ENCODE assay signal across 9 mouse cellular contexts in genomic region chr3:32398623-32399022, GRCm38 (mm10). TPM values are rescaled to one million over a fixed set of nuclear protein-coding genes. Genes with fewer than 3 reads are reported as not detected.
DNase-seq lines count a peak whose midpoint lies in the region; ATAC-seq and TF ChIP-seq lines count a peak whose summit lies in the region.
"Had no signal": no experiment of that assay in that cellular context is flagged by ENCODE, and none has a peak within 500 bp of the region (broad histone marks: within the 10 kb centered on the region; RNA-seq: fewer than 3 reads in every experiment).

No protein-coding gene starts in this region.

- no peak for TF ChIP-seq POLR2A in embryonic fibroblast, embryonic 13.5 days (IDR thresholded peaks at IDR 0.05; ENCODE audit: low read depth, low read length)

- H3K4me2 ChIP-seq in intestine, postnatal 0 days (replicated peaks; ENCODE audit: low read depth), result peak overlapping the region; percentile 77
- H3K4me2 ChIP-seq in neural tube, embryonic 12.5 days (replicated peaks), result peak overlapping the region; percentile 68

- H3K4me1 ChIP-seq in embryonic fibroblast, embryonic 13.5 days (ENCODE audit: control insufficient read depth, insufficient read depth, low read length), result peaks cover 12% of the 10 kb centered on the region
- H3K4me1 ChIP-seq in intestine, postnatal 0 days (replicated peaks; ENCODE audit: control insufficient read depth, insufficient read depth, low read length), result peaks cover 11% of the 10 kb centered on the region
- H3K4me1 ChIP-seq in neural tube, embryonic 12.5 days, result peaks cover 18% of the 10 kb centered on the region

- intact Hi-C loops in left cerebral cortex, adult 2 months (cut with DNase I), result no loop called here

- WGBS in intestine, postnatal 0 days, result 22% methylated on average over 4 of the region's 4 CpGs
- 44% methylated on average over 4 of the region's 4 CpGs for WGBS in neural tube, embryonic 12.5 days

- H3K27ac ChIP-seq in left cerebral cortex, adult 2 months, result no peak overlapping the region
- H3K27ac ChIP-seq in embryonic fibroblast, embryonic 13.5 days (ENCODE audit: insufficient read depth, low read length), result no peak overlapping the region
- no peak overlapping the region for H3K27ac ChIP-seq in intestine, postnatal 0 days (ENCODE audit: low read depth, low read length)
- no peak overlapping the region for H3K27ac ChIP-seq in neural tube, embryonic 12.5 days

- H3K9me3 ChIP-seq in intestine, postnatal 0 days (ENCODE audit: control insufficient read depth), result no peaks in the 10 kb centered on the region
- no peaks in the 10 kb centered on the region for H3K9me3 ChIP-seq in neural tube, embryonic 12.5 days

- ATAC-seq in intestine, postnatal 0 days, result no peak
- no peak for ATAC-seq in neural tube, embryonic 12.5 days (ENCODE audit: low FRiP score, low read depth)

- no peaks in the 10 kb centered on the region for H3K27me3 ChIP-seq in intestine, postnatal 0 days (replicated peaks; ENCODE audit: control insufficient read depth, insufficient read depth, low read length)
- H3K27me3 ChIP-seq in neural tube, embryonic 12.5 days (replicated peaks), result no peaks in the 10 kb centered on the region

- H3K36me3 ChIP-seq in intestine, postnatal 0 days (ENCODE audit: control insufficient read depth, insufficient read depth), result no peaks in the 10 kb centered on the region
- no peaks in the 10 kb centered on the region for H3K36me3 ChIP-seq in neural tube, embryonic 12.5 days

- TF ChIP-seq CTCF in left cerebral cortex, adult 2 months (IDR thresholded peaks at IDR 0.05), result no peak
- TF ChIP-seq CTCF in embryonic fibroblast, embryonic 13.5 days (IDR thresholded peaks at IDR 0.05; ENCODE audit: borderline replicate concordance, insufficient read depth, low read length), result no peak
- no peak for TF ChIP-seq CTCF in intestine, postnatal 0 days (IDR thresholded peaks at IDR 0.05; ENCODE audit: low read depth)

- no peak for DNase-seq in left cerebral cortex, adult 2 months (ENCODE audit: extremely low spot score in 1 of 2, low spot score in 2 of 2)
- no peak for DNase-seq in left cerebral cortex, adult 8-10 months (ENCODE audit: low spot score in 2 of 2)
- no peak for DNase-seq in frontal cortex, postnatal 14 days (ENCODE audit: low spot score in 2 of 2)
- DNase-seq in right cerebral cortex, postnatal 10 days (ENCODE audit: low spot score in 2 of 2), result no peak
- DNase-seq in adipocyte (ENCODE audit: low spot score), result no peak
- DNase-seq: thymus, postnatal 4 days had no signal

- H3K9ac ChIP-seq in intestine, postnatal 0 days (ENCODE audit: low read depth, low read length), result no peak overlapping the region
- no peak overlapping the region for H3K9ac ChIP-seq in neural tube, embryonic 12.5 days

- peak overlapping the region; percentile 94 for H3K4me3 ChIP-seq in left cerebral cortex, adult 2 months
- H3K4me3 ChIP-seq in embryonic fibroblast, embryonic 13.5 days (ENCODE audit: insufficient read depth, low read length), result peak overlapping the region; percentile 15; the same call in 1 of the 2 replicates
- peak overlapping the region; percentile 84; the same call in 1 of the 2 replicates for H3K4me3 ChIP-seq in intestine, postnatal 0 days (ENCODE audit: low read depth, low read length)
- no peak overlapping the region for H3K4me3 ChIP-seq in neural tube, embryonic 12.5 days

RNA-seq across cellular contexts. Expression of gene Pik3ca, which starts 1.2 kb away (rescaled TPM):
- total RNA-seq in left cerebral cortex, adult 2 months (2021), result 10 to 100 TPM; 60.8 to 66.7 TPM
- 10 to 100 TPM; 59.1 to 68.3 (median 61.0) TPM for total RNA-seq in left cerebral cortex, adult 8-10 months (2022)
- polyA plus RNA-seq in embryonic fibroblast, embryonic 13.5 days (2011; ENCODE audit: insufficient read length, low read depth, missing spikeins), result 38.5 and 45.1 TPM in 2 replicates
- 5.9 and 7.0 TPM in 2 replicates for polyA plus RNA-seq in intestine, postnatal 0 days (2015; fragmentation: Nextera tagmentation; extraction: Ambion mirVana)
- 15.7 and 18.9 TPM in 2 replicates for polyA plus RNA-seq in neural tube, embryonic 12.5 days (2016; fragmentation: Nextera tagmentation; extraction: Ambion mirVana)

RNA-seq across cellular contexts. Expression of gene Zmat3, which starts 32.8 kb away (rescaled TPM):
- total RNA-seq in left cerebral cortex, adult 2 months (2021), result 10 to 100 TPM; 83.8 to 85.9 TPM
- total RNA-seq in left cerebral cortex, adult 8-10 months (2022), result 10 to 100 TPM; 67.5 to 74.8 (median 70.6) TPM
- 96.0 and 103 TPM in 2 replicates for polyA plus RNA-seq in embryonic fibroblast, embryonic 13.5 days (2011; ENCODE audit: insufficient read length, low read depth, missing spikeins)
- polyA plus RNA-seq in intestine, postnatal 0 days (2015; fragmentation: Nextera tagmentation; extraction: Ambion mirVana), result 2.8 and 3.1 TPM in 2 replicates
- 8.2 and 8.7 TPM in 2 replicates for polyA plus RNA-seq in neural tube, embryonic 12.5 days (2016; fragmentation: Nextera tagmentation; extraction: Ambion mirVana)
